Mouse (Mus musculus) MN1 (cell line): ENCODE data around the gene Gpat3.

Experiments used
- DNase-seq: peaks from one replicate; pipeline ENCODE4 v3.0.0-alpha.2; 2016; ENCODE audit warnings: low spot score

Gpat3 gene

DNA sequence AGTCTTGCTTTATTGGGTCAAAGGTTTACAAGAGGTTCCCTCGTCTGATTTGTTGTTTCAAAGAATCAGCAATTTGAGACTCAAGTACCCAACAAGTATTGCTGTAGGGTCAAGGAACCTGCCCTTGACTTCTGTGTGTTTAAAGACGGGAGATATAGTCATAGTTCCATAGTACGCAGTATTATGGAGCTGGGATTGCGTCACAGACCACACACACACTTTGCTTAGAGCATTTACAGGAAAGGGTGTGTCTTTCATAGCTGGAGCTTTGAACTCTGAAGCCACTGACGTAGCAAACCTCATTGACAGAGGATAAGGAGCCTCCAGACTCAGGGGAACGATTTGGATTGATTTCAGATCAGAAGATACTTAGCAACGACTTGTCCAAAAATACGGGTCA lies 70.9 kb downstream of the Gpat3 start:
- peak; percentile 60 for DNase-seq

DNA sequence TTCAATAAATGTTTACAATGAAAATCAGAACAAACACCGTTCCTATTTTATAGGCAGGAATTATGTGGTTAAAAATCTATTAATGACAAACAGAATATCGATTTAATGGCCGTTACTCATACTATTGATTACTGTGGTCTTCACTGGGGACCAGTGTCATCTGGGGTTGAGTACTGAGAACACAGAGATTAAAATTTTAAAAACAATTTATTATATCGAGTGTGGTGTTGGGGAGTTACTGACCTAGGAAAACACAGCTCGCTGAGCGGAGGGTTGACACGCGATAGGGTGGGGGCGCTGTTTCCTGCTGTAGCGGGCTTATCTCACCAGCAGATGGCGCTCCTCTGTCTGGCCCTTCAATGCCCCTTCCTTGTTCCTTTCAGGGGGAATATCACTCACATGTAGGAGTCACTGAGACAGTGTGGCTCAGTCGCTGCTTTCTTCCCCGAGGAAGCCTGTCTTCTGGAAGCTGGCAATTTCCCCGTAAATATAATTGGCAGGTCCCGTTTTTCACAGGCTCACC lies 71.8 kb downstream of the Gpat3 start:
- DNase-seq, result peak; percentile 74

DNA sequence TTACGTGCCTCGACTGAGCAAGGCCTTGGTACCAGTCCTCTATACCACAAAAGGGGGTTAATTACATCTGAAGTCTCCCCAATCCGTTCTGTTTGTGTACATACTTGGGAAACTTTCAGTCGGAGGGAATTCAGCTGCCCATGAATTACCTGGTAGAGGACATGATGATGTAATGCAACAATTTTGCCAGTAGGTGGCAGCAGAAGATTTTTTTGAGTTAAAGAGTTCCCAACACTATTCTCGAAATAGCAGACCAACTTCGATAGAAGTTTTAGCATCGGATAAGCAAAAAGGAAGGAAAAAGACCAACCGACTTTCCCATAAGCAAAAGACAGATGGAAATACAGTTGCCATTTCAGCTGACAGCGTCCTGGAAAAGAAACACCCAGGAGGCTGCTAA lies 73.6 kb downstream of the Gpat3 start:
- DNase-seq, result peak; percentile 71

DNA sequence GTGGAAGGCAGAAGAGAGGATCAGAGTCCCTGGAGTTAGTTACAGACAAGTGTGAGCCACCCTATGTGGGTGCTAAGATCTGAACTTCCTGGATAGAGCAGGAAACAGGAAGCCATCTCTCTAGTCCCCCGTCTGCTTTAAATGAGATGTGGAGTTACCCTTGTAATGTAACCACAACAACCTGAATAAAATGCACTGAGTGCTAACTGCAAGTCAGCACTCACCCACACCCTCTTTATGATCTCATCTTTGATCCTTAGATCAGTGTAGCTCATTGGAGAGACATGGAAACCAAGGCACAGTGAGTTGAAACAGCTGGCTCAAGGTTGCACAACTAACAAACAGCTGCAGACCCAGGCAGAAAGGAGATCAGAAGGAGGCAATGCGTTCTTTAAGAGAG lies 84.2 kb downstream of the Gpat3 start:
- no peak for DNase-seq

DNA sequence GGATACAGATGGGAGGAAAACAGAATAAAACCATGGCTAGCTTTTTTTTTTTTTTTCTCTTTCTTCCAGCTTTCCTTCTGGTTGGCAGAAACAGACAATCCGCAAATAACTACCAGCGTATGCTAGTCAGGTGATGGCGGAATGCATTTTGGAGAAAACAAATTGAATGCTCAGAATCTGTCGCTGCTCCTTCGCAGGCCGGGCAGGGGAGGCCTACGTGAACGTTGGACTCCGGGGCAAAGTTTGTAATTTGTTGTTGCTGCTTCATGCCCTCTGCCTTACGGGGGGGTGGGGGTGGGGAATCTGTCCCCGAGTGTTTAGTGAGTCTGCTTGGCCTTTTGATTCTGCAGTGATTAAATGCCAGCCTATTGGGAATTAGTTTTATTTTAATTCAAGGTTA lies 98.2 kb downstream of the Gpat3 start:
- DNase-seq, result no peak

DNA sequence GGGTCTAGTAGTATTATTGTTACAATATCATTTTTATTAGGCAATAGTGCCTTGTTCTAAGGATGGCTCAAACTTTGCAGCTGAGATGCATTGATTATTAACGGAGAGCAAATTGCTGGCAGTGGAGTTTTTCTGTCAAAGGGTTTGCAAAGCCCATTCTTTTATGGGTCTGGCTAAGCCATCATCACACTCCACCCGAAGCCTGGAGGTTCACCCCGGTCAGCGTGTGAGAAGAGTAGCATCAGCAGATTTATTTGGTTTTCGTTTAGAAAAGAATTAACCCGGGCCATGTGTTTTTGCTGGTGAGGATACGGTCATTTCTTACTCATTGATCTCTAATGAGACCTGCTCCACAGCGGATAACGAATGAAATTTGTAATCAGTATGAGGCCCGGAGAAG lies 99.8 kb downstream of the Gpat3 start:
- DNase-seq, result no peak
